In genomic region chr17:84003489-84004234, GRCm38 (mm10) we compare ENCODE assay signal across 8 mouse cellular contexts.
DNase-seq lines count a peak whose midpoint lies in the region; ATAC-seq and TF ChIP-seq lines count a peak whose summit lies in the region.

No protein-coding gene starts in this region.

- H3K36me3 ChIP-seq in testis, adult 2 months (ENCODE audit: control insufficient read depth, insufficient read depth, low read length), result no peaks in the 10 kb centered on the region
- no peaks in the 10 kb centered on the region for H3K36me3 ChIP-seq in stomach, postnatal 0 days (ENCODE audit: control insufficient read depth, insufficient read depth, low read length)

- TF ChIP-seq CTCF in testis, adult 2 months (IDR thresholded peaks at IDR 0.05; ENCODE audit: control insufficient read depth, insufficient read depth, insufficient replicate concordance, low read depth, low read length), result no peak
- TF ChIP-seq CTCF in stomach, postnatal 0 days (IDR thresholded peaks at IDR 0.05; ENCODE audit: low read depth), result peak; percentile 31
- TF ChIP-seq CTCF in left cerebral cortex, adult 2 months (IDR thresholded peaks at IDR 0.05), result no peak

- H3K9me3 ChIP-seq in stomach, postnatal 0 days (ENCODE audit: control insufficient read depth, low read length), result no peaks in the 10 kb centered on the region

- no peak overlapping the region for H3K9ac ChIP-seq in stomach, postnatal 0 days (ENCODE audit: low read length)

- DNase-seq in adrenal gland, postnatal 14 days, result peak; percentile 19
- no peak for DNase-seq in adrenal gland, adult 8-10 months
- no peak for DNase-seq in testis, postnatal 14 days (ENCODE audit: low spot score)
- peak; percentile 51 for DNase-seq in stomach, postnatal 0 days (ENCODE audit: low spot score)
- no peak for DNase-seq in left cerebral cortex, adult 2 months (ENCODE audit: extremely low spot score in 1 of 2, low spot score in 2 of 2)
- no peak for DNase-seq in kidney, adult 18-20 months

- peak overlapping the region; percentile 17; the same call in 1 of the 2 replicates for H3K27ac ChIP-seq in testis, adult 2 months (ENCODE audit: control insufficient read depth, insufficient read depth, low read depth, low read length)
- peak overlapping the region; percentile 56 for H3K27ac ChIP-seq in stomach, postnatal 0 days (replicated peaks)
- H3K27ac ChIP-seq in left cerebral cortex, adult 2 months, result no peak overlapping the region

- peaks cover 5% of the 10 kb centered on the region for H3K4me1 ChIP-seq in testis, adult 2 months (ENCODE audit: control insufficient read depth, insufficient read depth, low read length)
- no peaks in the 10 kb centered on the region for H3K4me1 ChIP-seq in stomach, postnatal 0 days (replicated peaks; ENCODE audit: control insufficient read depth, insufficient read depth)

- 55% methylated on average over 9 of the region's 9 CpGs for WGBS in stomach, postnatal 0 days

- H3K4me2 ChIP-seq in stomach, postnatal 0 days (replicated peaks; ENCODE audit: low read depth), result no peak overlapping the region

- TF ChIP-seq EP300 in stomach, postnatal 0 days (optimal IDR thresholded peaks at IDR 0.05), result no peak

- no peak for TF ChIP-seq POLR2A in testis, adult 2 months (IDR thresholded peaks at IDR 0.05; ENCODE audit: control insufficient read depth, low read depth, low read length)

- intact Hi-C loops in left cerebral cortex, adult 2 months (cut with DNase I), result no loop called here

- no peak overlapping the region for H3K4me3 ChIP-seq in testis, adult 2 months (ENCODE audit: control insufficient read depth, low read depth, low read length)
- no peak overlapping the region for H3K4me3 ChIP-seq in stomach, postnatal 0 days (ENCODE audit: low read depth, low read length)
- H3K4me3 ChIP-seq in left cerebral cortex, adult 2 months, result no peak overlapping the region

- peak; percentile 12 for ATAC-seq in inflammation-experienced regulatory T-cells, adult 6 months
- no peak for ATAC-seq in stomach, postnatal 0 days (ENCODE audit: low FRiP score, low TSS enrichment)

- no peaks in the 10 kb centered on the region for H3K27me3 ChIP-seq in testis, adult 2 months (ENCODE audit: control insufficient read depth, insufficient read depth, low read length)
- no peaks in the 10 kb centered on the region for H3K27me3 ChIP-seq in stomach, postnatal 0 days (ENCODE audit: control insufficient read depth, insufficient read depth, low read length)

Comparison
In these comparisons a context has a peak if more than half of its experiments do, and no peak if none do; other contexts are left out.
1. DNase-seq: peak in adrenal gland, postnatal 14 days (single experiment) and stomach, postnatal 0 days (single experiment); none in adrenal gland, adult 8-10 months (single experiment), testis, postnatal 14 days (single experiment), left cerebral cortex, adult 2 months (0 of 2) and kidney, adult 18-20 months (single experiment).